Mouse (Mus musculus): ENCODE measurements around the gene Clasrp. TPM values are rescaled to one million over a fixed set of nuclear protein-coding genes. Genes with fewer than 3 reads are reported as not detected.

Clasrp gene
- total RNA-seq, 2 experiments from 2014 or later, result 79.5 to 81.8 TPM

GRCm38 (mm10) chr7:19564455-19564854 lies 39.8 kb downstream of the Clasrp start:
- DNase-seq (ENCODE audit: low spot score in 2 of 2), result no peak

GRCm38 (mm10) chr7:19563884-19564283 lies 40.4 kb downstream of the Clasrp start:
- no peak for DNase-seq (ENCODE audit: low spot score in 2 of 2)

GRCm38 (mm10) chr7:19562643-19563410 lies 41.5 kb downstream of the Clasrp start, which contains the start of gene Ppp1r37:
Gene Ppp1r37, minus strand, starts transcription at chr7:19563076.
- DNase-seq (ENCODE audit: low spot score in 2 of 2), result no peak

- DNase-seq (ENCODE audit: low spot score in 2 of 2), result peak; percentile 79 to 92
These were observed 42.3 kb downstream of the Clasrp start for GRCm38 (mm10) chr7:19561765-19562642.

- no peak for DNase-seq (ENCODE audit: low spot score in 2 of 2)
These were observed 42.9 kb downstream of the Clasrp start for GRCm38 (mm10) chr7:19561431-19561764.

GRCm38 (mm10) chr7:19560491-19561260 lies 43.6 kb downstream of the Clasrp start:
- no peak for DNase-seq (ENCODE audit: low spot score in 2 of 2)

- no peak for DNase-seq (ENCODE audit: low spot score in 2 of 2)
These were observed 45.3 kb downstream of the Clasrp start for GRCm38 (mm10) chr7:19558965-19559364.

- DNase-seq (ENCODE audit: low spot score in 2 of 2), result no peak
These were observed 46.0 kb downstream of the Clasrp start for GRCm38 (mm10) chr7:19557982-19558900.

- no peak for DNase-seq (ENCODE audit: low spot score in 2 of 2)
These were observed 47.2 kb downstream of the Clasrp start for GRCm38 (mm10) chr7:19557086-19557485.

- DNase-seq (ENCODE audit: low spot score in 2 of 2), result peak; percentile 48 to 73
These were observed 50.1 kb downstream of the Clasrp start for GRCm38 (mm10) chr7:19554168-19554567.

- DNase-seq (ENCODE audit: low spot score in 2 of 2), result no peak
These were observed 51.8 kb downstream of the Clasrp start for GRCm38 (mm10) chr7:19552443-19552842.

GRCm38 (mm10) chr7:19551634-19552033 lies 52.7 kb downstream of the Clasrp start:
- no peak for DNase-seq (ENCODE audit: low spot score in 2 of 2)

GRCm38 (mm10) chr7:19549394-19549793 lies 54.9 kb downstream of the Clasrp start:
- no peak for DNase-seq (ENCODE audit: low spot score in 2 of 2)

- no peak for DNase-seq (ENCODE audit: low spot score in 2 of 2)
These were observed 56.8 kb downstream of the Clasrp start for GRCm38 (mm10) chr7:19547344-19547969.

- no peak for DNase-seq (ENCODE audit: low spot score in 2 of 2)
These were observed 58.3 kb downstream of the Clasrp start for GRCm38 (mm10) chr7:19546007-19546406.

GRCm38 (mm10) chr7:19543584-19543983 lies 60.7 kb downstream of the Clasrp start:
- DNase-seq (ENCODE audit: low spot score in 2 of 2), result no peak

- DNase-seq (ENCODE audit: low spot score in 2 of 2), result peak in 1 of 2 experiments; percentile 45
These were observed 62.1 kb downstream of the Clasrp start for GRCm38 (mm10) chr7:19542155-19542691.

GRCm38 (mm10) chr7:19541681-19542154 lies 62.6 kb downstream of the Clasrp start:
- no peak for DNase-seq (ENCODE audit: low spot score in 2 of 2)

- DNase-seq (ENCODE audit: low spot score in 2 of 2), result no peak
These were observed 63.3 kb downstream of the Clasrp start for GRCm38 (mm10) chr7:19540771-19541566.
